Mouse (Mus musculus) midbrain, postnatal 0 days (tissue): Measurements from ENCODE around the gene Pnrc2. TPM values are rescaled to one million over a fixed set of nuclear protein-coding genes. Genes with fewer than 3 reads are reported as not detected.

Experiments used
- ATAC-seq: fragments of 200-750 bp; cut with Nextera tagmentation; 2 replicates; pipeline ENCODE4 v1.8.0; 2017; ENCODE audit warnings: moderate number of reproducible peaks, mild to moderate bottlenecking, moderate TSS enrichment, moderate library complexity; ENCODE audit not compliant: low FRiP score
- DNase-seq: peaks from one replicate; pipeline ENCODE4 v3.0.0-alpha.2; 2015; ENCODE audit warnings: low spot score
- H3K27ac ChIP-seq: fragments of 300-500 bp; sonication (generic); 2 replicates; pipeline ENCODE4 v1.5.1; 2014; ENCODE audit warnings: low read depth, mild to moderate bottlenecking, low read length, mixed read lengths
- H3K27me3 ChIP-seq: fragments of 300-500 bp; sonication (generic); 2 replicates; pipeline ENCODE4 v1.6.1; 2014; ENCODE audit warnings: low read length, control low read depth, mixed read lengths; ENCODE audit not compliant: insufficient read depth
- H3K36me3 ChIP-seq: fragments of 300-500 bp; sonication (generic); 2 replicates; pipeline ENCODE4 v1.6.1; 2014; ENCODE audit warnings: low read length, control low read depth, mixed read lengths; ENCODE audit not compliant: insufficient read depth
- H3K4me1 ChIP-seq: fragments of 300-500 bp; sonication (generic); 2 replicates; pipeline ENCODE4 v1.6.1; 2014; ENCODE audit warnings: mild to moderate bottlenecking, control low read depth, antibody characterized with exemption, low read length, mixed read lengths; ENCODE audit not compliant: insufficient read depth
- H3K4me2 ChIP-seq: fragments of 300-500 bp; sonication (generic); 2 replicates; pipeline ENCODE4 v1.6.1; 2014; ENCODE audit warnings: low read depth, mild to moderate bottlenecking, low read length, mixed read lengths; ENCODE audit not compliant: poor library complexity, severe bottlenecking
- H3K4me3 ChIP-seq: fragments of 300-500 bp; sonication (generic); 2 replicates; pipeline ENCODE4 v1.5.1; 2014; ENCODE audit warnings: low read depth, mild to moderate bottlenecking, low read length, moderate library complexity
- H3K9ac ChIP-seq: fragments of 300-500 bp; sonication (generic); replicated peaks from 2 replicates; pipeline ENCODE4 v1.6.1; 2014; ENCODE audit warnings: mild to moderate bottlenecking, low read length, moderate library complexity, mixed read lengths; ENCODE audit not compliant: poor library complexity, severe bottlenecking
- H3K9me3 ChIP-seq: fragments of 300-500 bp; sonication (generic); 2 replicates; pipeline ENCODE4 v1.6.1; 2016; ENCODE audit warnings: low read length, control low read depth
- CTCF ChIP-seq: IDR thresholded peaks from 2 replicates; pipeline ENCODE4 v1.5.1; 2016; ENCODE audit warnings: antibody characterized with exemption, mild to moderate bottlenecking
- WGBS: fragments of 180-500 bp; shearing (Covaris S2); extraction: QIAGEN DNeasy Blood & Tissue Kit; methylation state at CpG from one replicate; pipeline ENCODE4 v1.1.7; 2014; 5-methylcytosine and 5-hydroxymethylcytosine counted together
- polyA plus RNA-seq: library from polyadenylated mRNA; unstranded; fragments of >200 nt; fragmentation: Nextera tagmentation; extraction: Ambion mirVana; gene quantifications from 2 replicates; pipeline ENCODE4 v1.2.1, GENCODE M21; 2015
- total RNA-seq: library from RNA; depleted of rRNA; stranded (reverse); fragments of >200 nt; gene quantifications from 2 replicates; pipeline ENCODE4 v1.2.3, GENCODE M21; 2014

Gene Pnrc2
- total and polyA plus RNA-seq, 2 experiments from 2014 or later: 52.6 to 67.6 TPM

DNA sequence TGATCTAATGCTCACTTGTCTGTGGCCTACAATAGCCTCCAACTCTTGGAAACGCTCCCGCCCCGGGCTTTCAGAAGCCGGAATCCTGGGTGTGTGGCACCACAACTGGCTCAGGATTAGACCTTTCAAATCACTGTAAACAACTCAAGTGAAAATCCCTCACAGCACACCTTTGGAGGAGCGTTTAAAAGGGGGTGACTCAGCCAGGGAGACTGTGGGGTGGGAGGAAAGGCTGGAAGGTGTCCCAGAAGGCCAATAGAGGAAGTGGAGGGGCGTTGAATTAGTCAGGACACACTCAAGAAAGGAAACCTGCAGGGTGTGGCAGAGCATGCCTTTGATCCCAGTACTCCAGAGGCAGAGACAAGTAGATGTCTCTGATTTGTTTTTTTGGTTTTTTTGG is 29.2 kb downstream of the Pnrc2 start:
- Histone ChIP-seq H3K9me3 (no peaks in the 10 kb centered on the region), H3K4me3 (no peak overlapping the region), H3K4me1 (no peaks in the 10 kb centered on the region), H3K9ac (no peak overlapping the region), H3K36me3 (no peaks in the 10 kb centered on the region), H3K27me3 (no peaks in the 10 kb centered on the region), H3K4me2 (no peak overlapping the region), H3K27ac (no peak overlapping the region)
- DNase-seq: no peak
- 84% methylated on average over 6 of the region's 6 CpGs for WGBS
- ATAC-seq: no peak
- no peak for TF ChIP-seq CTCF

DNA sequence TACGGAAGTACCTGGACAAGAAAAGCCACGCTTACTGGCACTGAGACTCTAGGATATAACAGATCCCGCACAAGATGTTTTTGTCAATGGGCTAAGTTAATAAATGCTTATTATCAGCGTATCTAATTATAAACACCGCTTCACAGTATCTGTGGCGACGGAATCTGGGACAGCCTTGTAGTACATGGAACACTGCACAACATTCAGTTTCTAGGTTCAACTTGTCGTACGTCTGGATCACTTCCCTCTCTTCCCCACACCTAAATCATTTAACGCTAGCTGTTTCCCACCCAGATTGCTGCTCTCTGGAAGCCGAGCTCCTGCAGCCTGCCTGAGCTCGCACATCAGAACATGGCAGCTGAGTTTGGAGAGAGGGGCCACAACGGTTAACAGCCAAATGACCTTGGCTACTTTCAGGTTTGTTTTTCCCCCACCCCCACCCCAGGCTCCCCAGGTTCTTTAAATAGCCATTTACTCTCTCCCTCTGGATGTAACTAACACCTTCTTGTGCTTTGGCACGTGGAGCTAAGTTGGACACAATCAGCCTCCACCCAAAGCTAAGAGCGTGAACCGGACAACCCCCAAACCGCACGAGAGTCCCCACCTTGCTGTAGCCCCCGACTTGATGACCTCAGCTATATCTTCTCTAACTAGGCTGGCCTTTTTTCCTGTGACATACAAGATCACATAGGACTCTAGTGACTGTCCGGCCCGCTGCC is 34.2 kb downstream of the Pnrc2 start:
- DNase-seq (no peak), ATAC-seq (no peak)
- no peaks in the 10 kb centered on the region for H3K27me3 ChIP-seq
- H3K27ac ChIP-seq: no peak overlapping the region
- 86% methylated on average over 21 of the region's 21 CpGs for WGBS
- no peak overlapping the region for H3K9ac ChIP-seq
- TF ChIP-seq CTCF: no peak
- no peaks in the 10 kb centered on the region for H3K4me1 ChIP-seq
- no peak overlapping the region for H3K4me2 ChIP-seq
- H3K36me3 ChIP-seq: no peaks in the 10 kb centered on the region
- H3K9me3 ChIP-seq: no peaks in the 10 kb centered on the region
- H3K4me3 ChIP-seq: no peak overlapping the region

DNA sequence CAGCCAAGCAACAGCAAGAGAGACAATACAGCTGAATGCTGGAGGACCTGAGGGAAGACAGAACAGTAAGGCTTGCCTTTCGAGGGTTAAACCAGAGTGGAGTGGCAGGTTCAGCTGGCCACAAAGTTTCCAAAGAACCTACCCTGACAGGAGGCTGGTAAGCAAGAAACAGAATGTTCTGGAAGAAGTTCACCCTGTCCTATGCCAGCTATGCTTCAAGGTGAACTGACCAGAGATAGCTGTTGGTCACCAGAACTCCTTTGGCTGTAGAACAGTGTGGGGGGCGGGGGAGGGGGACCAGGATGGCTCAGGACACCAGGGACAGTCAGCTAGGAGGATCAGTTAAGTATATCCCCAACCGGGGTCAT is 34.7 kb downstream of the Pnrc2 start:
- Histone ChIP-seq H3K9me3 (no peaks in the 10 kb centered on the region), H3K27ac (no peak overlapping the region), H3K4me3 (no peak overlapping the region), H3K36me3 (no peaks in the 10 kb centered on the region), H3K27me3 (no peaks in the 10 kb centered on the region), H3K4me1 (peaks cover 5% of the 10 kb centered on the region), H3K4me2 (no peak overlapping the region), H3K9ac (no peak overlapping the region)
- ATAC-seq: no peak
- 72% methylated on average over 3 of the region's 3 CpGs for WGBS
- no peak for TF ChIP-seq CTCF
- no peak for DNase-seq

DNA sequence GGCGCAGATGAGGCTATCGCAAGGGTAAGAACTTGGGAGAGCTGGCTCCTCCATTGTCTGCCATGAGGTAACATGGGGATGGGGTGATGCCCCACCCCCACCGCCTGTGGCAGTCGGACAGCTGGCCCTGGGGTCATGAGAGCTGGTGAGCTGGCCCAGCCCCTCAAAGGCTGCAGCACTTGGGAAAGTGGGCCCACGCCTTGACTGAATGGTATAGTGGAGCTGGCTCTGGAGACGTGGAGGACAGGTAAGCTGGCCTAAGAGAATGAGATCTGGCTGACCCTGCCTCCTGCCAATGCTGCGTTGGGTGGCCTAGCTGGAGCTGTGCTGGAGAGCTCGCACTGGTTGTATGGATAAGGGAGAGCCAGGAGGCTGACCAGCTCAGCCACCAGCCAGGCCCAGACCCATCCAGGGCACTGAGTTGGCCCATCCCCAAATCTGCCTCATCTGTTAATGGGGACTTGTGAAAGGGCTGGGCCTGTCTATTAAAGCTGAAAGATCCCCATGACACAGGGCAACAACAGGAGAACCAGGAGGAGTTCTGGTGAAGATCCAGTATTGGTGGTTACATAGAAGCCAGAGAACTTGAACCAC is 39.4 kb downstream of the Pnrc2 start:
- Histone ChIP-seq H3K4me2 (no peak overlapping the region), H3K36me3 (no peaks in the 10 kb centered on the region), H3K27ac (peak overlapping the region; percentile 85), H3K4me1 (peaks cover 10% of the 10 kb centered on the region), H3K9ac (0 out of 2 replicates have a peak overlapping the region, but pooled peaks have one; percentile 2), H3K9me3 (no peaks in the 10 kb centered on the region), H3K27me3 (no peaks in the 10 kb centered on the region), H3K4me3 (no peak overlapping the region)
- no peak for TF ChIP-seq CTCF
- DNase-seq (no peak), ATAC-seq (0 out of 2 replicates have a peak, but pooled peaks have one; percentile 34)
- 86% methylated on average over 8 of the region's 8 CpGs for WGBS

DNA sequence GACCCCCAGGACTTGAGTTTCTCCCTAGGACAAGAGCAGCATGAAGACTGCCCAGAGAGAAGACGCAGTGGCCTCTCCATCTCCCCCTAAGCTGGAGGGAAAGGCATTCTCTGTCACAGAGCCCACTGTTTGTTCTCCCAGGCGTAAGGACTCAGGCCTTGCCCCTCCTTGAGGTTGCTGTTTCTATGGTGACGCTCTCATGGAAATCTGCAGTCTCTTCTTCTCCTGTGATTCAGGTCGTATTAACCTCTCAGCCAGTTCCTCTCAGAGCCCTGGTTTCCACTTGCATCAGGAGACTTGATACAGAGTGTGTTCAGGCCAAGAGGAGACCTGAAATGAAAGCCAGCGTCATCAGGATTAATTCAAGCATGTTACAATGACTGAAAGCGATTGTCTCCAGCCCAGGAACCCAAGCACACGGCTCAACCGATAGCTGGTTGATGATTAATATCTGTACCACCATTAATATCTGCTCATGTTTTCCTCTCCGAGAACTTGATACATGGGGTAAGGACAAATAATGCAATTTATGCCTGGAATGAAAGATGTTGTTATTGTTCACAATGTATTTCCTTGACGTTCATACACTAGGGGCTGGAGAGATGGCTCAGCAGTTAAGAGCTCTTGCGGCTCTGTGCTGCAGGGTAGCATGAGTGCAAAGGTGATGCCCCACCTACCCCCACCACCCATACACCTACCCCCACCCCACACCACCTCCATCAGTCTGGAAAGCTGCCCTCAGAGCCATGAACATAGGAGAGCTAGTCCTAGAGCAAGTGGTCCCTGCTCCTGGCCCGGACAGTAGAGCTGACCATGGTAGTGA is 40.1 kb downstream of the Pnrc2 start:
- ATAC-seq: peak; percentile 52; the same call in 1 of the 2 replicates
- Histone ChIP-seq H3K27ac (peak overlapping the region; percentile 85), H3K27me3 (no peaks in the 10 kb centered on the region), H3K4me3 (no peak overlapping the region), H3K9me3 (no peaks in the 10 kb centered on the region), H3K4me2 (no peak overlapping the region), H3K9ac (peak overlapping the region; percentile 19; the same call in 1 of the 2 replicates), H3K36me3 (no peaks in the 10 kb centered on the region), H3K4me1 (peaks cover 10% of the 10 kb centered on the region)
- DNase-seq: peak; percentile 79
- 36% methylated on average over 12 of the region's 12 CpGs for WGBS
- TF ChIP-seq CTCF: no peak
